Mouse (Mus musculus) heart, postnatal 0 days (tissue): ENCODE results near the gene Ttbk2. TPM values are rescaled to one million over a fixed set of nuclear protein-coding genes. Genes with fewer than 3 reads are reported as not detected.

ENCODE experiments used
- ATAC-seq: fragments of 200-750 bp; cut with Nextera tagmentation; 2 replicates; pipeline ENCODE4 v1.8.0; 2017; ENCODE audit warnings: low read depth, moderate number of reproducible peaks, moderate library complexity; ENCODE audit not compliant: insufficient read depth
- DNase-seq: peaks from one replicate; pipeline ENCODE4 v3.0.0-alpha.2; 2016; ENCODE audit warnings: low spot score
- H3K27ac ChIP-seq: fragments of 300-500 bp; sonication (generic); 2 replicates; pipeline ENCODE4 v1.5.1; 2014; ENCODE audit warnings: low read depth, mild to moderate bottlenecking
- H3K27me3 ChIP-seq: fragments of 300-500 bp; sonication (generic); 2 replicates; pipeline ENCODE4 v1.6.1; 2014; ENCODE audit warnings: low read length, mixed read lengths; ENCODE audit not compliant: control insufficient read depth, insufficient read depth
- H3K36me3 ChIP-seq: fragments of 300-500 bp; sonication (generic); replicated peaks from 2 replicates; pipeline ENCODE4 v1.6.1; 2014; ENCODE audit warnings: low read length, mixed read lengths; ENCODE audit not compliant: control insufficient read depth, insufficient read depth
- H3K4me1 ChIP-seq: fragments of 300-500 bp; sonication (generic); 2 replicates; pipeline ENCODE4 v1.6.1; 2014; ENCODE audit warnings: antibody characterized with exemption; ENCODE audit not compliant: control insufficient read depth, insufficient read depth
- H3K4me2 ChIP-seq: fragments of 300-500 bp; sonication (generic); 2 replicates; pipeline ENCODE4 v1.6.1; 2014; ENCODE audit warnings: low read depth, mild to moderate bottlenecking, low read length, moderate library complexity
- H3K4me3 ChIP-seq: fragments of 300-500 bp; sonication (generic); 2 replicates; pipeline ENCODE4 v1.5.1; 2014; ENCODE audit warnings: low read depth, low read length
- H3K9ac ChIP-seq: fragments of 300-500 bp; sonication (generic); replicated peaks from 2 replicates; pipeline ENCODE4 v1.6.1; 2014; ENCODE audit warnings: low read depth, low read length, mixed read lengths
- H3K9me3 ChIP-seq: fragments of 300-500 bp; sonication (generic); replicated peaks from 2 replicates; pipeline ENCODE4 v1.6.1; 2016; ENCODE audit warnings: low read length; ENCODE audit not compliant: control insufficient read depth
- CTCF ChIP-seq: IDR thresholded peaks from 2 replicates; pipeline ENCODE4 v1.5.1; 2016; ENCODE audit warnings: antibody characterized with exemption, control low read depth, low read depth
- EP300 ChIP-seq: IDR thresholded peaks from 2 replicates; pipeline ENCODE4 v1.6.1; 2016; ENCODE audit warnings: antibody characterized with exemption, low read depth
- WGBS: fragments of 180-500 bp; shearing (Covaris S2); extraction: QIAGEN DNeasy Blood & Tissue Kit; methylation state at CpG from one replicate; pipeline ENCODE4 v1.1.7; 2014; 5-methylcytosine and 5-hydroxymethylcytosine counted together
- polyA plus RNA-seq: library from polyadenylated mRNA; unstranded; fragments of >200 nt; fragmentation: Nextera tagmentation; extraction: Ambion mirVana; gene quantifications from 2 replicates; pipeline ENCODE4 v1.2.1, GENCODE M21; 2015
- total RNA-seq: library from RNA; depleted of rRNA; stranded (reverse); fragments of >200 nt; gene quantifications from 2 replicates; pipeline ENCODE4 v1.2.3, GENCODE M21; 2014; ENCODE audit warnings: low replicate concordance

The Ttbk2 gene
- total and polyA plus RNA-seq, 2 experiments from 2014 or later: 1.4 to 14.5 TPM

DNA sequence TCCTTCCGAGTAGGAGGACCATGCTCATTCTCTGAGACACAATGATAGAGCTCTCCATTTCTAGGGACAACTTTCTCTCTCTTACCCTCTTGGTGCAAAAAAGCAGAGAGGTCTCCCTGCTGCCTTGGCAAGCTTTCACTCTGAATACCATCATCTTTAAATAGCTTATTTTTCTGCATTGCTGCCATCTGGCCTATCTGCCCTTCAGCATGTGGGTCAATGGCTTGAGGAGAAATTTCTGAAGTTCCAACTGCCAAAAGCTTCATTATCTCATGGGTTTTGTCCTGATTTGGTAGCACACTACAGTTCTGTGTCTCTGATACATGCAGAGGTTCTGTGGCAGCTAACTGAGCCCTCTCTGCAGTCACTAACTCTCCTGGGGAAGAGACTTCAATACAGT lies 104.9 kb downstream of the Ttbk2 start:
- Histone ChIP-seq H3K4me1 (no peaks in the 10 kb centered on the region), H3K27me3 (no peaks in the 10 kb centered on the region), H3K9ac (no peak overlapping the region), H3K4me2 (no peak overlapping the region), H3K9me3 (no peaks in the 10 kb centered on the region), H3K36me3 (peaks cover 39% of the 10 kb centered on the region), H3K4me3 (no peak overlapping the region), H3K27ac (peak overlapping the region; percentile 80)
- WGBS: 88% methylated on average over 1 of the region's 1 CpGs
- peak; percentile 60 for ATAC-seq
- DNase-seq: peak; percentile 70
- TF ChIP-seq EP300: no peak
- TF ChIP-seq CTCF: no peak

DNA sequence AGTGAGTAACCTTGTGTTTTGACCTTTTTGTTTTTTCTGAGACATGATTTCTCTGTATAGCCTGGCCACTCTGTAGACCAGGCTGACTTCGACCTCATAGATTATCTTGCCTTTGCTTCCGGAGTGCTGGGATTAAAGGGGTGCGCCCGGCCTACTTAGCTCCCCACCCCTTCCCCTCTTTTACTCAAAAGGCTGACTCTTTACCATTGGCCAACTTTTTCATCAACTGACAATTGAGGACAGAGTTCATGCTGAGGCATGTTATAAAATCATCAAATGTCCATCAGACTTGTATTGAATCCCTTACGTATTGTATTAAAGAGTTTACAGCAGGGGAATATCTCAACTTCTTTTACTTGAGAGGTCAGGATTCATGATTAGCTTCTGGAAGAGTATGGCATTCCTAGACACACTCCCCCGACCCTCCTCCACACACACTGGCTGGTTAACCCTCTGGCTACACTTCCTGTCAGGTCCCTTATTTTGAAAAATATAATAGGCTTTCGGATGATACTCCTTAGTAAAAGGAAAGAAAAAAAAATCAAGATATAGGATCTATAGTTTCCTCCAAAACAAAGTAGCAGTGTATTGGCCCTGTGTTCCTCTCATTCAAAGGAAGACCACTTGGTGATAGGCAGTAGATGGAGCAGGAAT lies 118.4 kb downstream of the Ttbk2 start:
- H3K27ac ChIP-seq: peak overlapping the region; percentile 98
- H3K4me3 ChIP-seq: peak overlapping the region; percentile 88
- 24% methylated on average over 7 of the region's 7 CpGs for WGBS
- ATAC-seq (no peak), DNase-seq (no peak)
- H3K9me3 ChIP-seq: no peaks in the 10 kb centered on the region
- H3K4me2 ChIP-seq: peak overlapping the region; percentile 91
- H3K36me3 ChIP-seq: peaks cover 17% of the 10 kb centered on the region
- peak overlapping the region; percentile 95 for H3K9ac ChIP-seq
- TF ChIP-seq CTCF: no peak
- TF ChIP-seq EP300: no peak
- H3K4me1 ChIP-seq: peaks cover 31% of the 10 kb centered on the region
- no peaks in the 10 kb centered on the region for H3K27me3 ChIP-seq

- Histone ChIP-seq H3K9me3 (no peaks in the 10 kb centered on the region), H3K27ac (peak overlapping the region; percentile 98), H3K4me2 (peak overlapping the region; percentile 91), H3K9ac (peak overlapping the region; percentile 95), H3K4me3 (peak overlapping the region; percentile 88), H3K27me3 (no peaks in the 10 kb centered on the region), H3K36me3 (peaks cover 23% of the 10 kb centered on the region), H3K4me1 (peaks cover 31% of the 10 kb centered on the region)
- peak; percentile 97 for ATAC-seq
- under 1% methylated on average over 58 of the region's 61 CpGs for WGBS
- no peak for TF ChIP-seq EP300
- TF ChIP-seq CTCF: peak; percentile 19
- peak; percentile 92 for DNase-seq
These were observed 119.1 kb downstream of the Ttbk2 start for GRCm38 (mm10) chr2:120731167-120731862.

DNA sequence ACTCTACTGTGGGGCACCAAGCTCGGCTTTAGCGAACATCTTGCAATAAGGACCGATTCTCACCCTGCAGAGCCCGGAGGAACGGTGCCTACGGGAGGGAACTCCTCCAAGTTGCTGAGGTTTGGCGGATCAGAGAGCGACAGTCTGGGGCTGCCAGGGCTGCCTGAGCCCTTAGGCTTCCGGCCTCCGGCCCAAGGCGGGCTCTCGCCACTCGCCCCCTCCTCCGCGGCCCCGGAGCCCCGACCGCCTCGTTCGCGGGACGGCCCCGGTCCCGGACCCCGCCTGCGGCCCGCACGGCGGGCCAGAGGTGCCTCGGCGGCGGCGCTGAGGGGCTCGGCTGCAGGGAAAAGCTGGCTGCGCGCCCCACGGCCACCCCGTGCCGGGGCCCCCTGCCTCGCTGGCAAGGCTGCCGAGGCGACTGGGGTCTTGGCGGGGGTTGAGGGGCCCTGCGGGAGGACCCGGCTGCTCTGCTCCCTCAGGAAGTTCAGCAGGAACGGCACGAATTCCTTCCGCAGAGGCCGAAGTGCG lies 119.7 kb downstream of the Ttbk2 start:
- no peaks in the 10 kb centered on the region for H3K27me3 ChIP-seq
- under 1% methylated on average over 48 of the region's 50 CpGs for WGBS
- no peak for TF ChIP-seq CTCF
- TF ChIP-seq EP300: no peak
- H3K27ac ChIP-seq: peak overlapping the region; percentile 98
- H3K4me2 ChIP-seq: peak overlapping the region; percentile 91
- H3K4me1 ChIP-seq: peaks cover 31% of the 10 kb centered on the region
- ATAC-seq (peak; percentile 9; the same call in 1 of the 2 replicates), DNase-seq (no peak)
- no peaks in the 10 kb centered on the region for H3K9me3 ChIP-seq
- peak overlapping the region; percentile 95 for H3K9ac ChIP-seq
- H3K4me3 ChIP-seq: peak overlapping the region; percentile 88
- peaks cover 30% of the 10 kb centered on the region for H3K36me3 ChIP-seq

GRCm38 (mm10) chr2:120729775-120730585 lies 120.4 kb downstream of the Ttbk2 start:
- Histone ChIP-seq H3K4me2 (peak overlapping the region; percentile 91), H3K4me1 (peaks cover 31% of the 10 kb centered on the region), H3K27ac (no peak overlapping the region), H3K36me3 (peaks cover 37% of the 10 kb centered on the region), H3K9me3 (no peaks in the 10 kb centered on the region), H3K9ac (peak overlapping the region; percentile 95), H3K4me3 (peak overlapping the region; percentile 88), H3K27me3 (no peaks in the 10 kb centered on the region)
- WGBS: 3% methylated on average over 23 of the region's 23 CpGs
- DNase-seq: no peak
- no peak for TF ChIP-seq CTCF
- no peak for TF ChIP-seq EP300
- no peak for ATAC-seq
